Mouse (Mus musculus) liver, embryonic 16.5 days (tissue): ENCODE results near the gene Prr19. TPM values are rescaled to one million over a fixed set of nuclear protein-coding genes. Genes with fewer than 3 reads are reported as not detected.

Experiments used
- ATAC-seq: fragments of 200-750 bp; cut with Nextera tagmentation; 2 replicates; pipeline ENCODE4 v1.8.0; 2017; ENCODE audit warnings: low read depth, mild to moderate bottlenecking, moderate number of reproducible peaks, moderate library complexity
- H3K27ac ChIP-seq: fragments of 300-500 bp; sonication (generic); 2 replicates; pipeline ENCODE4 v1.5.1; 2014; ENCODE audit warnings: mild to moderate bottlenecking, low read length
- H3K27me3 ChIP-seq: fragments of 300-500 bp; sonication (generic); 2 replicates; pipeline ENCODE4 v1.6.1; 2014; ENCODE audit warnings: low read depth, low read length, mixed read lengths; ENCODE audit not compliant: control insufficient read depth, insufficient read depth
- H3K36me3 ChIP-seq: fragments of 300-500 bp; sonication (generic); 2 replicates; pipeline ENCODE4 v1.6.1; 2014; ENCODE audit warnings: mild to moderate bottlenecking; ENCODE audit not compliant: control insufficient read depth, insufficient read depth
- H3K4me1 ChIP-seq: fragments of 300-500 bp; sonication (generic); 2 replicates; pipeline ENCODE4 v1.6.1; 2014; ENCODE audit warnings: low read depth, low read length, mixed read lengths; ENCODE audit not compliant: control insufficient read depth
- H3K4me2 ChIP-seq: fragments of 300-500 bp; sonication (generic); 2 replicates; pipeline ENCODE4 v1.6.1; 2014; ENCODE audit warnings: low read depth, low read length, mixed read lengths
- H3K4me3 ChIP-seq: fragments of 300-500 bp; sonication (generic); 2 replicates; pipeline ENCODE4 v1.5.1; 2014; ENCODE audit warnings: low read depth, mild to moderate bottlenecking, low read length
- H3K9ac ChIP-seq: fragments of 300-500 bp; sonication (generic); 2 replicates; pipeline ENCODE4 v1.6.1; 2014; ENCODE audit warnings: low read depth, low read length
- H3K9me3 ChIP-seq: fragments of 300-500 bp; sonication (generic); replicated peaks from 2 replicates; pipeline ENCODE4 v1.6.1; 2016; ENCODE audit warnings: low read length; ENCODE audit not compliant: control insufficient read depth
- WGBS: fragments of 180-500 bp; shearing (Covaris S2); extraction: QIAGEN DNeasy Blood & Tissue Kit; methylation state at CpG from one replicate; pipeline ENCODE4 v1.1.7; 2014; ENCODE audit not compliant: insufficient replicate concordance; 5-methylcytosine and 5-hydroxymethylcytosine counted together
- polyA plus RNA-seq: library from polyadenylated mRNA; unstranded; fragments of >200 nt; fragmentation: Nextera tagmentation; extraction: Ambion mirVana; gene quantifications from 2 replicates; pipeline ENCODE4 v1.2.1, GENCODE M21; 2015

Gene Prr19
- polyA plus RNA-seq, 1 experiment from 2014 or later = not detected

GRCm38 (mm10) chr7:25296945-25297453 lies 4.2 kb upstream of the Prr19 start:
- peak overlapping the region; percentile 73 for H3K4me3 ChIP-seq
- 1% methylated on average over 21 of the region's 21 CpGs for WGBS
- peak; percentile 7; the same call in 1 of the 2 replicates for ATAC-seq
- H3K9ac ChIP-seq = peak overlapping the region; percentile 77
- H3K27me3 ChIP-seq = no peaks in the 10 kb centered on the region
- H3K4me2 ChIP-seq = peak overlapping the region; percentile 88
- H3K36me3 ChIP-seq = peaks cover 19% of the 10 kb centered on the region
- no peaks in the 10 kb centered on the region for H3K9me3 ChIP-seq
- H3K4me1 ChIP-seq = peaks cover 19% of the 10 kb centered on the region
- no peak overlapping the region; the same call in 1 of the 2 replicates for H3K27ac ChIP-seq

- Histone ChIP-seq H3K27ac (peak within 1 kb of the TSS; percentile 75), H3K36me3 (peaks cover 12% of the 10 kb centered on the region), H3K9me3 (no peaks in the 10 kb centered on the region), H3K4me1 (peaks cover 19% of the 10 kb centered on the region), H3K4me3 (peak within 1 kb of the TSS; percentile 73), H3K27me3 (no peaks in the 10 kb centered on the region), H3K9ac (peak within 1 kb of the TSS; percentile 77), H3K4me2 (peak within 1 kb of the TSS; percentile 88)
- WGBS = under 1% methylated on average over 51 of the region's 52 CpGs
- peak; percentile 88 for ATAC-seq
Observed at GRCm38 (mm10) chr7:25297454-25298325, 3.5 kb upstream of the Prr19 start, which contains the start of gene Pafah1b3. Gene Pafah1b3, minus strand, starts transcription at chr7:25297986.

GRCm38 (mm10) chr7:25303003-25303684 lies 1.9 kb downstream of the Prr19 start:
- no peaks in the 10 kb centered on the region for H3K36me3 ChIP-seq
- no peak overlapping the region for H3K9ac ChIP-seq
- peaks cover 36% of the 10 kb centered on the region for H3K27me3 ChIP-seq
- 49% methylated on average over 9 of the region's 9 CpGs for WGBS
- H3K4me1 ChIP-seq = peaks cover 7% of the 10 kb centered on the region; the same call in 1 of the 2 replicates
- H3K4me2 ChIP-seq = no peak overlapping the region
- no peaks in the 10 kb centered on the region for H3K9me3 ChIP-seq
- no peak for ATAC-seq
- H3K4me3 ChIP-seq = no peak overlapping the region
- no peak overlapping the region for H3K27ac ChIP-seq

- Histone ChIP-seq H3K4me1 (peaks cover 7% of the 10 kb centered on the region; the same call in 1 of the 2 replicates), H3K4me3 (no peak overlapping the region), H3K9ac (no peak overlapping the region), H3K36me3 (no peaks in the 10 kb centered on the region), H3K4me2 (no peak overlapping the region), H3K27me3 (peaks cover 40% of the 10 kb centered on the region), H3K27ac (no peak overlapping the region), H3K9me3 (no peaks in the 10 kb centered on the region)
- no peak for ATAC-seq
- 59% methylated on average over 3 of the region's 3 CpGs for WGBS
Observed at GRCm38 (mm10) chr7:25303685-25304006, 2.4 kb downstream of the Prr19 start.

- Histone ChIP-seq H3K27me3 (peaks cover 50% of the 10 kb centered on the region), H3K4me1 (peaks cover 7% of the 10 kb centered on the region; the same call in 1 of the 2 replicates), H3K4me2 (peak overlapping the region; percentile 58), H3K36me3 (no peaks in the 10 kb centered on the region), H3K27ac (no peak overlapping the region), H3K4me3 (no peak overlapping the region), H3K9me3 (no peaks in the 10 kb centered on the region), H3K9ac (no peak overlapping the region)
- ATAC-seq = no peak
- WGBS = 0% methylated on average over 2 of the region's 2 CpGs
Observed at GRCm38 (mm10) chr7:25305481-25305880, 4.3 kb downstream of the Prr19 start.

- WGBS = under 1% methylated on average over 46 of the region's 47 CpGs
- H3K27me3 ChIP-seq = peaks cover 50% of the 10 kb centered on the region
- no peaks in the 10 kb centered on the region for H3K9me3 ChIP-seq
- no peak within 1 kb of the TSS for H3K9ac ChIP-seq
- H3K27ac ChIP-seq = no peak within 1 kb of the TSS
- no peaks in the 10 kb centered on the region for H3K36me3 ChIP-seq
- peaks cover 7% of the 10 kb centered on the region; the same call in 1 of the 2 replicates for H3K4me1 ChIP-seq
- H3K4me2 ChIP-seq = peak within 1 kb of the TSS; percentile 58
- peak; percentile 43; the same call in 1 of the 2 replicates for ATAC-seq
- peak within 1 kb of the TSS; percentile 47 for H3K4me3 ChIP-seq
Observed at GRCm38 (mm10) chr7:25305956-25306613, 4.9 kb downstream of the Prr19 start, which contains the start of gene Tmem145. Gene Tmem145, plus strand, starts transcription at chr7:25306106.

GRCm38 (mm10) chr7:25306614-25306996 lies 5.4 kb downstream of the Prr19 start:
- Histone ChIP-seq H3K9ac (no peak overlapping the region), H3K4me1 (peaks cover 7% of the 10 kb centered on the region; the same call in 1 of the 2 replicates), H3K9me3 (no peaks in the 10 kb centered on the region), H3K4me2 (no peak overlapping the region), H3K4me3 (no peak overlapping the region), H3K27me3 (peaks cover 52% of the 10 kb centered on the region), H3K36me3 (no peaks in the 10 kb centered on the region), H3K27ac (no peak overlapping the region)
- 31% methylated on average over 2 of the region's 2 CpGs for WGBS
- ATAC-seq = no peak

GRCm38 (mm10) chr7:25308702-25309318 lies 7.6 kb downstream of the Prr19 start:
- 50% methylated on average over 17 of the region's 17 CpGs for WGBS
- no peak overlapping the region for H3K9ac ChIP-seq
- H3K27me3 ChIP-seq = peaks cover 68% of the 10 kb centered on the region
- ATAC-seq = no peak
- H3K4me3 ChIP-seq = no peak overlapping the region
- H3K9me3 ChIP-seq = no peaks in the 10 kb centered on the region
- no peak overlapping the region for H3K4me2 ChIP-seq
- no peak overlapping the region for H3K27ac ChIP-seq
- H3K4me1 ChIP-seq = peaks cover 7% of the 10 kb centered on the region; the same call in 1 of the 2 replicates
- no peaks in the 10 kb centered on the region for H3K36me3 ChIP-seq
